Mouse (Mus musculus) lung, embryonic 14.5 days (tissue): ENCODE measurements around the gene Myrip. TPM values are rescaled to one million over a fixed set of nuclear protein-coding genes. Genes with fewer than 3 reads are reported as not detected.

ENCODE experiments used
- ATAC-seq: fragments of 200-750 bp; cut with Nextera tagmentation; 2 replicates; pipeline ENCODE4 v1.8.0; 2017; ENCODE audit warnings: mild to moderate bottlenecking, moderate TSS enrichment, moderate library complexity; ENCODE audit not compliant: insufficient read depth
- DNase-seq: peaks from one replicate; pipeline ENCODE4 v3.0.0-alpha.2; 2015
- H3K27ac ChIP-seq: fragments of 300-500 bp; sonication (generic); 2 replicates; pipeline ENCODE4 v1.5.1; 2014; ENCODE audit warnings: low read depth, mild to moderate bottlenecking, moderate library complexity
- H3K27me3 ChIP-seq: fragments of 300-500 bp; sonication (generic); 2 replicates; pipeline ENCODE4 v1.6.1; 2014; ENCODE audit warnings: low read length, control low read depth; ENCODE audit not compliant: insufficient read depth
- H3K36me3 ChIP-seq: fragments of 300-500 bp; sonication (generic); 2 replicates; pipeline ENCODE4 v1.6.1; 2014; ENCODE audit warnings: control low read depth; ENCODE audit not compliant: insufficient read depth
- H3K4me1 ChIP-seq: fragments of 300-500 bp; sonication (generic); 2 replicates; pipeline ENCODE4 v1.6.1; 2014; ENCODE audit warnings: antibody characterized with exemption, control low read depth; ENCODE audit not compliant: insufficient read depth
- H3K4me2 ChIP-seq: fragments of 300-500 bp; sonication (generic); 2 replicates; pipeline ENCODE4 v1.6.1; 2014; ENCODE audit warnings: mild to moderate bottlenecking
- H3K4me3 ChIP-seq: fragments of 300-500 bp; sonication (generic); 2 replicates; pipeline ENCODE4 v1.5.1; 2014; ENCODE audit warnings: low read depth, low read length
- H3K9ac ChIP-seq: fragments of 300-500 bp; sonication (generic); 2 replicates; pipeline ENCODE4 v1.6.1; 2014
- H3K9me3 ChIP-seq: fragments of 300-500 bp; sonication (generic); 2 replicates; pipeline ENCODE4 v1.6.1; 2016; ENCODE audit warnings: low read depth, low read length, control low read depth
- CTCF ChIP-seq: IDR thresholded peaks from 2 replicates; pipeline ENCODE4 v1.5.1; 2016; ENCODE audit warnings: antibody characterized with exemption, low read depth
- WGBS: fragments of 180-500 bp; shearing (Covaris S2); extraction: QIAGEN DNeasy Blood & Tissue Kit; methylation state at CpG from one replicate; pipeline ENCODE4 v1.1.7; 2014; 5-methylcytosine and 5-hydroxymethylcytosine counted together
- polyA plus RNA-seq: library from polyadenylated mRNA; unstranded; fragments of >200 nt; fragmentation: Nextera tagmentation; extraction: Ambion mirVana; gene quantifications from 2 replicates; pipeline ENCODE4 v1.2.1, GENCODE M21; 2014

Myrip gene
- polyA plus RNA-seq, 1 experiment from 2014 or later: 0.18 TPM

- DNase-seq (no peak), ATAC-seq (no peak)
- H3K9ac ChIP-seq: no peak overlapping the region
- no peaks in the 10 kb centered on the region for H3K27me3 ChIP-seq
- H3K9me3 ChIP-seq: peaks cover 6% of the 10 kb centered on the region; the same call in 1 of the 2 replicates
- H3K27ac ChIP-seq: no peak overlapping the region
- no peak for TF ChIP-seq CTCF
- no peak overlapping the region for H3K4me3 ChIP-seq
- no peaks in the 10 kb centered on the region for H3K36me3 ChIP-seq
- WGBS: 75% methylated on average over 2 of the region's 2 CpGs
- no peaks in the 10 kb centered on the region for H3K4me1 ChIP-seq
- H3K4me2 ChIP-seq: no peak overlapping the region
These were observed 203.1 kb downstream of the Myrip start for GRCm38 (mm10) chr9:120504423-120504822.

GRCm38 (mm10) chr9:120511781-120512180 is 210.5 kb downstream of the Myrip start:
- no peak overlapping the region for H3K4me3 ChIP-seq
- H3K27ac ChIP-seq: no peak overlapping the region
- no peaks in the 10 kb centered on the region for H3K27me3 ChIP-seq
- no peak overlapping the region for H3K9ac ChIP-seq
- no peaks in the 10 kb centered on the region for H3K36me3 ChIP-seq
- peaks cover 3% of the 10 kb centered on the region; the same call in 1 of the 2 replicates for H3K9me3 ChIP-seq
- no peaks in the 10 kb centered on the region for H3K4me1 ChIP-seq
- peak; percentile 72 for TF ChIP-seq CTCF
- ATAC-seq: no peak
- H3K4me2 ChIP-seq: no peak overlapping the region
- 73% methylated on average over 3 of the region's 3 CpGs for WGBS
- DNase-seq: peak; percentile 50

GRCm38 (mm10) chr9:120516720-120517119 is 215.4 kb downstream of the Myrip start:
- peak; percentile 26 for DNase-seq
- Histone ChIP-seq H3K4me1 (no peaks in the 10 kb centered on the region), H3K4me3 (no peak overlapping the region), H3K9ac (no peak overlapping the region), H3K9me3 (no peaks in the 10 kb centered on the region), H3K27ac (no peak overlapping the region), H3K27me3 (no peaks in the 10 kb centered on the region), H3K36me3 (no peaks in the 10 kb centered on the region), H3K4me2 (no peak overlapping the region)
- 62% methylated on average over 8 of the region's 8 CpGs for WGBS
- no peak for ATAC-seq
- TF ChIP-seq CTCF: no peak

- Histone ChIP-seq H3K4me3 (no peak overlapping the region), H3K36me3 (no peaks in the 10 kb centered on the region), H3K9ac (no peak overlapping the region), H3K4me2 (no peak overlapping the region), H3K27ac (no peak overlapping the region), H3K9me3 (no peaks in the 10 kb centered on the region), H3K27me3 (no peaks in the 10 kb centered on the region), H3K4me1 (no peaks in the 10 kb centered on the region)
- DNase-seq (no peak), ATAC-seq (no peak)
- WGBS: 65% methylated on average over 3 of the region's 3 CpGs
- TF ChIP-seq CTCF: no peak
These were observed 217.6 kb downstream of the Myrip start for GRCm38 (mm10) chr9:120518946-120519345.

GRCm38 (mm10) chr9:120519469-120520125 is 218.3 kb downstream of the Myrip start:
- WGBS: 41% methylated on average over 19 of the region's 19 CpGs

GRCm38 (mm10) chr9:120521161-120521560 is 219.8 kb downstream of the Myrip start:
- WGBS: 50% methylated on average over 1 of the region's 1 CpGs
- TF ChIP-seq CTCF: no peak
- Histone ChIP-seq H3K36me3 (no peaks in the 10 kb centered on the region), H3K9ac (no peak overlapping the region), H3K27ac (no peak overlapping the region), H3K4me1 (no peaks in the 10 kb centered on the region), H3K4me2 (no peak overlapping the region), H3K9me3 (no peaks in the 10 kb centered on the region), H3K27me3 (no peaks in the 10 kb centered on the region), H3K4me3 (no peak overlapping the region)
- ATAC-seq: no peak
- no peak for DNase-seq

More at GRCm38 (mm10) chr9:120519469-120520125, 218.3 kb downstream of the Myrip start:
- no peak overlapping the region for H3K27ac ChIP-seq
- no peak overlapping the region for H3K4me2 ChIP-seq
- no peaks in the 10 kb centered on the region for H3K4me1 ChIP-seq
- no peaks in the 10 kb centered on the region for H3K36me3 ChIP-seq
- peak; percentile 18; the same call in 1 of the 2 replicates for TF ChIP-seq CTCF
- H3K9me3 ChIP-seq: no peaks in the 10 kb centered on the region
- no peaks in the 10 kb centered on the region for H3K27me3 ChIP-seq
- DNase-seq: peak; percentile 21
- no peak overlapping the region for H3K9ac ChIP-seq
- ATAC-seq: no peak
- no peak overlapping the region for H3K4me3 ChIP-seq

Other genes starting within 250 kb of the Myrip start
- gene Cx3cr1, start 231.6 kb upstream of the Myrip start, polyA plus RNA-seq: 8.7 and 9.7 TPM in 2 replicates
- 0.16 TPM in 1 of 2 replicates, not detected in the other for gene Ccr8, start 209.4 kb upstream of the Myrip start, polyA plus RNA-seq
- 26.9 and 31.4 TPM in 2 replicates for gene Slc25a38, start 191.1 kb upstream of the Myrip start, polyA plus RNA-seq
- 2,022 and 2,170 TPM in 2 replicates for gene Rpsa, start 173.8 kb upstream of the Myrip start, polyA plus RNA-seq
- not detected in 2 replicates for gene Mobp, start 151.8 kb upstream of the Myrip start, polyA plus RNA-seq
- 195 and 196 TPM in 2 replicates for gene Eif1b, start 190.7 kb downstream of the Myrip start, polyA plus RNA-seq
- gene Entpd3, start 238.3 kb downstream of the Myrip start, polyA plus RNA-seq: 14.9 TPM in 2 replicates